9 mouse cellular contexts compared by ENCODE assay signal in genomic region chr9:80026017-80026416, GRCm38 (mm10). TPM values are rescaled to one million over a fixed set of nuclear protein-coding genes. Genes with fewer than 3 reads are reported as not detected.
DNase-seq lines count a peak whose midpoint lies in the region; TF ChIP-seq lines count a peak whose summit lies in the region.
"Had no signal": no experiment of that assay in that cellular context is flagged by ENCODE, and none has a peak within 500 bp of the region (broad histone marks: within the 10 kb centered on the region; RNA-seq: fewer than 3 reads in every experiment).

No protein-coding gene starts in this region.

- no peak overlapping the region for H3K4me3 ChIP-seq in kidney, adult 2 months (ENCODE audit: insufficient read depth, low read depth, low read length)
- no peak overlapping the region for H3K4me3 ChIP-seq in liver, adult 2 months (ENCODE audit: insufficient read depth, low read depth, low read length)
- H3K4me3 ChIP-seq: hindbrain, embryonic 15.5 days had no signal

- no peaks in the 10 kb centered on the region for H3K79me2 ChIP-seq in liver, adult 2 months (ENCODE audit: control insufficient read depth, insufficient read depth, low read length)

- H3K4me1 ChIP-seq in kidney, adult 2 months (ENCODE audit: control insufficient read depth, insufficient read depth, low read length) = peaks cover 10% of the 10 kb centered on the region
- peaks cover 5% of the 10 kb centered on the region; the same call in 1 of the 2 replicates for H3K4me1 ChIP-seq in liver, adult 2 months (ENCODE audit: control insufficient read depth, insufficient read depth, low read length)
- H3K4me1 ChIP-seq: hindbrain, embryonic 15.5 days had no signal

- peak; percentile 61 for DNase-seq in CD4-positive helper T cell, adult 2 months (ENCODE audit: low read depth, low spot score)
- DNase-seq in MN1 (ENCODE audit: low spot score) = peak; percentile 80
- DNase-seq in cerebellum, adult 9-11 months = peak; percentile 8
- peak; percentile 46 for DNase-seq in gastrocnemius, postnatal 10 days
- peak; percentile 78 for DNase-seq in kidney, adult 2 months
- DNase-seq in liver, adult 2 months (ENCODE audit: extremely low read depth, low read depth, low spot score) = peak; percentile 75
- peak; percentile 8 for DNase-seq in ovary, postnatal 10 days (ENCODE audit: low spot score)
- DNase-seq in thymus, postnatal 36 days = peak; percentile 36 to 40

- 0% methylated on average over 2 of the region's 2 CpGs for WGBS in kidney, adult 2 months
- WGBS in liver, adult 2 months = 1% methylated on average over 2 of the region's 2 CpGs

- no peak overlapping the region for H3K9ac ChIP-seq in liver, adult 2 months (ENCODE audit: low read depth, low read length)
- H3K9ac ChIP-seq: hindbrain, embryonic 15.5 days had no signal

- no peak overlapping the region for H3K27ac ChIP-seq in kidney, adult 2 months (ENCODE audit: insufficient read depth, low read depth, low read length)
- H3K27ac ChIP-seq in liver, adult 2 months (replicated peaks; ENCODE audit: insufficient read depth, low read depth, low read length) = no peak overlapping the region
- H3K27ac ChIP-seq: hindbrain, embryonic 15.5 days had no signal

- H3K36me3 ChIP-seq in kidney, adult 2 months (ENCODE audit: control insufficient read depth, insufficient read depth, low read length) = no peaks in the 10 kb centered on the region
- no peaks in the 10 kb centered on the region for H3K36me3 ChIP-seq in liver, adult 2 months (ENCODE audit: control insufficient read depth, insufficient read depth, low read length)
- H3K36me3 ChIP-seq: hindbrain, embryonic 15.5 days had no signal

- peak; percentile 59 for TF ChIP-seq CTCF in kidney, adult 2 months (conservative IDR thresholded peaks at IDR 0.05; ENCODE audit: insufficient read depth, insufficient read length, low read depth, low read length)
- peak; percentile 6; the same call in 1 of the 2 replicates for TF ChIP-seq CTCF in liver, adult 2 months (IDR thresholded peaks at IDR 0.05; ENCODE audit: low read depth, low read length)

- no peaks in the 10 kb centered on the region for H3K27me3 ChIP-seq in kidney, adult 2 months (replicated peaks; ENCODE audit: control insufficient read depth, insufficient read depth, low read length)
- no peaks in the 10 kb centered on the region for H3K27me3 ChIP-seq in liver, adult 2 months (ENCODE audit: control insufficient read depth, insufficient read depth, low read length)
- H3K27me3 ChIP-seq: hindbrain, embryonic 15.5 days had no signal

- TF ChIP-seq POLR2A in kidney, adult 2 months (IDR thresholded peaks at IDR 0.05; ENCODE audit: low read depth, low read length) = no peak
- no peak for TF ChIP-seq POLR2A in liver, adult 2 months (IDR thresholded peaks at IDR 0.05; ENCODE audit: extremely low read depth, insufficient read depth, low read length)

RNA-seq across cellular contexts. Expression of gene Filip1, which starts 13.4 kb away (rescaled TPM):
- total RNA-seq in gastrocnemius, postnatal 10 days (2021) = 10 to 100 TPM; 69.5 to 75.8 TPM
- 1.5 and 1.8 TPM in 2 replicates for polyA plus RNA-seq in kidney, adult 2 months (2012; rRNA removed)
- total RNA-seq in liver, adult 2 months (2014; rRNA removed) = 0.47 and 1.2 TPM in 2 replicates
- 0.10 and 0.15 TPM in 2 replicates for polyA plus RNA-seq in liver, adult 2 months (2012; rRNA removed)

RNA-seq across cellular contexts. Expression of gene Senp6, which starts 40.7 kb away (rescaled TPM):
- 10 to 100 TPM; 63.8 to 85.2 TPM for total RNA-seq in gastrocnemius, postnatal 10 days (2021)
- polyA plus RNA-seq in kidney, adult 2 months (2012; rRNA removed) = 18.4 and 23.9 TPM in 2 replicates
- 44.0 and 44.8 TPM in 2 replicates for total RNA-seq in liver, adult 2 months (2014; rRNA removed)
- polyA plus RNA-seq in liver, adult 2 months (2012; rRNA removed) = 6.7 and 7.8 TPM in 2 replicates

Comparison
In these comparisons a context has a peak if more than half of its experiments do, and no peak if none do; other contexts are left out.
1. DNase-seq: peak in every context shown above with its lines; median percentile 80 in MN1; 78 in kidney, adult 2 months; 75 in liver, adult 2 months; 61 in CD4-positive helper T cell, adult 2 months; 46 in gastrocnemius, postnatal 10 days; 38 in thymus, postnatal 36 days; 8 in cerebellum, adult 9-11 months; 8 in ovary, postnatal 10 days.
2. RNA of gene Filip1, which starts 13.4 kb away (total RNA-seq): 69.5 to 75.8 TPM in gastrocnemius, postnatal 10 days; 0.47 to 1.2 TPM in liver, adult 2 months; every median in the first group is over 10 times any median in the second.